Mouse (Mus musculus) thymus, postnatal 4 days (tissue): ENCODE results near the gene Dnah3.

Experiments
- DNase-seq: peaks from one replicate; pipeline ENCODE4 v3.0.0; 2021

The Dnah3 gene

GRCm38 (mm10) chr7:120095180-120095579 lies at the start of gene Dnah3:
Dnah3 (minus strand) TSS chr7:120095280.
- DNase-seq = no peak

- DNase-seq = no peak
Observed at GRCm38 (mm10) chr7:120142743-120143142, 47.7 kb upstream of the Dnah3 start.

GRCm38 (mm10) chr7:120128951-120129350 lies 33.9 kb upstream of the Dnah3 start:
- no peak for DNase-seq

- DNase-seq = no peak
Observed at GRCm38 (mm10) chr7:120127686-120128059, 32.6 kb upstream of the Dnah3 start.

DNA sequence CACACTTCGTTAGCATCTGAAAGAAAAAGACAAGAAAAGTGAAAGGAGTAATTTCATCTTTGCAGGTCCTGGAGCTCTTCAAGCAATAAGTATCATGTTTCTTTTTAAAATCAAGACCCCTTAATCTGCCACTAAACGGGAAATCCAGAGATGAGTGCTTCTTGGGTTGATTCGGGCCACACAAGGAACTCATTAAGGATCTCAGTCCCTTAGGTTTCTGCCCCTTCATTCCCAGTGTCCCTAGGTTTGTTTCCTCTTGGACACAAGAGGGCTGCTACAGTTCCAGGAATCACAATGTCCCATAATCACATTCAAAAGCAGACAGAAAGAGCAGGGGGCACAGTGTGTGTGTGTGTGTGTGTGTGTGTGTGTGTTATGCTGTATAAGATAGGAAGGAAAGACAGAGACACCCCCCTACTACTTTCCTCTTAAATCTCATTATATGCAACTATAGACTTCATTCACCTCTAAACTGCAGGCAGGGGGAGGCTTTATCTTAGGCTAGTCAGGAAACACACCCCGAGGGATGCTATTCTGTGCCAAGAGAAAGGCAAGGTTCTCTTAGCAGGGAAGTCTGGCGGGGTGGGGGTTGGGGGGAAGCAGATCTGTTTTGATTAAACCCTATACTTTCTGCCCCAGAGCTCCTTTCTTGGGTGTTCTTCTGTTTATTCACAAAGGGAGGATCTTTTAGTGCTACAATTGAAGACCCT lies 32.1 kb upstream of the Dnah3 start:
- DNase-seq = no peak

GRCm38 (mm10) chr7:120124844-120125243 lies 29.8 kb upstream of the Dnah3 start:
- peak; percentile 51 for DNase-seq

DNA sequence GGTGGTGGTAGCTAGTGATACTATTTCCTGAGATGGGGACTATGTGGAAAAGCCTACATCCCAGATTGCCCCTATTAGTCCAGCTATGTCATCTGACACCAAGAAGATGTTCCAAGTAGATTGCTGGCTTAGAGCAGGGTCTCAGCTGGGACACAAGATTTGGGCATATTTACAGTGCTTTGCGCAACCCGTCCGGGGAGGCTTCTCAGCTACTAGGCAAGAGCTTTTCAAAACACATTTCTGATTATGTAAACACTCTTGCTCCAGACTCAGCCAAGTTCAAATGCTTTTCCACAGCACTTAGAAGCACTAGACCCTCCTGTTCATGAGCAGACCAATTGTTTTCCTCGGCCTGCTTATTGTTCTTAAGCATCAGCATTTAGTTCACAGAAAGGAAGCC lies 28.7 kb upstream of the Dnah3 start:
- DNase-seq = no peak

DNA sequence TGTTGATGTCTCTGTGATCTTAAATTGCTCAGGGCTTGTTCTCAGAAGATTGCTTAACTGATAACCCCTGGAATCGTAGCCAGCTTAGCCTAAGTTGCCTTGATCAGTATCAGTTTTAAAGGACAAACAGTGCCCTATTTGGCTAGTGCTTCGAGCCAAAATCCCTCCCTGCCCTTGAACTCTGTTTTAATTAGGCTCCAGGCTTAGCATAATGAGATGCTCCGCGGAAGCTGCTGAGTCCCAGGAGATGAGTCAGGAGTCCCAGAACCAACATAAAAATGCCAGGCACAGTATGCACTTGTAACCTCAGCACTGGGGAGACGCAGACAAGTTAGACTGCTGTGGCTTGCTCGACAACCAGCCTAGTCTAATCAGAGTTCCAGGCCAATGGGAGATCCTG lies 22.4 kb upstream of the Dnah3 start:
- DNase-seq = no peak

DNA sequence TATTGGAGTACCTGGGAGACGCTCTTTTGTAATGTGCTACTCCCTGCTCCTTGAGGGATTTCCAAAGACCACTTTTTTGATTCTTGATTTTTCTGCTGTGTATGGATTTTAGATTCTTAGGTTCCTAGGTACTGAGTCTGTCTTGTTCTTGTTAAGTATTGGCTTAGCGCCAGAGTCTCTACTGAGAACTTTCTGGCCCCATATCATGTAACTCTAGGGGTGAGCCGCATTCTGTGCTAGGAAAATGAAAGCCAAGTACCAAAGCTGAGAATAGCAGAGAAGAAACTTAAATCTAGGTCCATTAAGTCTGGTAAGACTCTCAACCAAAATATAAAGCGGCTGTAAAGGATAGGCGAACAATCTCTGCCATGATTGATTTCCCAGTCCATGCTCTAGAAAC lies 21.9 kb upstream of the Dnah3 start:
- no peak for DNase-seq

- DNase-seq = no peak
Observed at GRCm38 (mm10) chr7:120109676-120110075, 14.6 kb upstream of the Dnah3 start.

DNA sequence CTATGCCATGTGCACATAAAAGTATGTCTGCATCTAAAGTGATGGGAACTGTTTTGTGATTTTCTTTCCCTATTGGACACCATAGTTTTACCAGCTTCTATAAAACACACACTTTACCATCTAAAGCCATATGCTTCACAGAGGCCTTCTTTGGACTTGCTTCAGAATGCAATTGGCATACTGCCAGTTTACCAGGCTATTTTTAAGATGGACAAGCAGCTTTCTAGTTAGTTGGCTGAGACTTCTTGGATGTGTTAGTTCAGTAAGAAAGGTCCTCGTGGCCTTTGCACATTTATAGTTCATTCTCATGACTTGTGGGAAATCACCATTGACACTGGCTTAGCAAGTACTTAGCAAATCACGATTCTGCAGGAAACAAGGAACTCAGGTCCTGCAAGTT lies 11.3 kb upstream of the Dnah3 start:
- no peak for DNase-seq

DNA sequence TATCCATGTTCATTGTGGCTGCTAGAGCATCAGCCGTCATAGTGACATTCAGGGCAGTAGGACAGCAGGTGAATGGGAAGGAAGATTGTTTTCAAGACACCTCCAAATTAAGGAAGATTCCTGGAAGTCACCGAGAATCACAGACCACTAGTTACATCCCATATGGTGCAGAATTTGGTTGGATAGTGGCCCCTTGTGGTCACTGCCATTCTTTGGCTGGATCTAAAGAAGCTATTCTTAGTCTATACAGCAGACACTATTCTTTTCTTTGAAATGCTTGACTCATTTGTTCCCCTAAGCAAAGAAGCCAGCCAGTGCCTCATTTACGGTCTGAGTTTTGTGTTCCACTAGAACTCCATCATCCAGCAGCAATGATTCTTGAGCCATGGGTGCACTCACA lies 9.9 kb upstream of the Dnah3 start:
- DNase-seq = no peak

DNA sequence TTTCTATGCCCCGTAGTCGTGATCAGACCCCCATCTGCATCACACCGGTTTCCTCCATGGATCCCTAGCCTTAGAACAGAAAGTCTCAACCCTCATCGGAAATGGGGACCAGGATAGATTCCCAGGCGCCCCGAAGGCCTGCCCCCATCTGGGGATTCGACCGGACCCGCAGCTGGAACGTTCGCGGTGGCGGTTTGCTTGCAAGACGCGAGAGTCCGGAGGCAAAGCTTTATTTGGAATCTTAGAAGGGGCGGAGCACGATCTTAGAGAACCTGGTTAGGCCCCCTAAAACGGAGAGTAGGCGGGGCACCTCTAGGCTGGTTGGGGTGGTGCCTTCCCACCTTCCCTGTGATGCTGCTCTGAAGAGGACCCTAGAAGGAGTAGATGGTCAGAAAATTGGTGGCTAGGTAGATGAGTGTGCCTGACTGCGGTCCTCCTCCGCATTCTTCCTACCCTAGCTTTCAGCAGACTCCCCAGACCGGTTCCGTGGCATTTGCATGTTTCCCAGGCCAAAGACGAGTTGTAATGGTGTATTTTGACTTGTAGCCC lies 8.0 kb upstream of the Dnah3 start:
- DNase-seq = no peak

- DNase-seq = peak; percentile 55
Observed at GRCm38 (mm10) chr7:120102164-120102972, 7.3 kb upstream of the Dnah3 start, which contains the start of gene Tmem159. Tmem159 (plus strand) TSS chr7:120102353.

GRCm38 (mm10) chr7:120098403-120098802 lies 3.3 kb upstream of the Dnah3 start:
- peak; percentile 70 for DNase-seq

- DNase-seq = peak; percentile 28
Observed at GRCm38 (mm10) chr7:120097845-120098244, 2.8 kb upstream of the Dnah3 start.

DNA sequence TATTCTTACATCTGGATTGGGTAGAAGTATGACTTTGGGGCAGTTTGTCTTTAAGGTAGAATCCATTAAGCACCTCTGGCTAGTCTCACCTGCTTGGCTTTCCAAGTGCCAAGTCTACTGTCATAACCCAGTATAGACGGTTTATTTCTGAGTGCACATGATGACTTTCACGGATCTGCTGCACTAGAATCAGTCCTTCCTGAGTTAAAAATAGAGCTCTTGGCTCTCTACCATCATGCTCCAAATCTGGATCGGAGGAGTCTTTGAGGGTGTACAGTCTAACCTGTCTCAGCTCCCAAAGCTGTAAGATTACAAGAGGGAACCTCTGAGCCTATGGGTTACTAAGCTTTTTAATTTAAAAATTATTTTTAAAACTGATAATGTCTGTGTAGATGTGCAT lies 864 bp downstream of the Dnah3 start:
- DNase-seq = no peak

DNA sequence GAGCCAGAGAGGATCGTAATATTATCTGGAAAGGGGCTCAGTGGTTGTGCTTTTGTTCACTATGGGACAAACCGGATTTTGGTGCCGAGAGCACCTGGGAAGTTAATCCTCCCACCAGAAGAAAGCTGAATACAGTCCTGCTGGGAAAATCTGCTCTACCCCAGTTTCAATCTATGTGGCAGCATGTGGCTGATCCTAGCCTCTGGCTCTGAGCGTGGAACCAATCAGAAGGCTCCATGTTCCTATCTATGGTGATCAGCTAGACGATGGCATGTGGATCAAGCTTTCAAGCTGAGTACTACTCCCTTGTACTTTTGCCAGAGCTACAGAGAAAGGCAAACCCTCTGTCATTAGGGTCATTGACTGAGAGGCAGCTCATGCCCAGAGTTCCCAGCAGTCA lies 2.0 kb downstream of the Dnah3 start:
- DNase-seq = no peak

DNA sequence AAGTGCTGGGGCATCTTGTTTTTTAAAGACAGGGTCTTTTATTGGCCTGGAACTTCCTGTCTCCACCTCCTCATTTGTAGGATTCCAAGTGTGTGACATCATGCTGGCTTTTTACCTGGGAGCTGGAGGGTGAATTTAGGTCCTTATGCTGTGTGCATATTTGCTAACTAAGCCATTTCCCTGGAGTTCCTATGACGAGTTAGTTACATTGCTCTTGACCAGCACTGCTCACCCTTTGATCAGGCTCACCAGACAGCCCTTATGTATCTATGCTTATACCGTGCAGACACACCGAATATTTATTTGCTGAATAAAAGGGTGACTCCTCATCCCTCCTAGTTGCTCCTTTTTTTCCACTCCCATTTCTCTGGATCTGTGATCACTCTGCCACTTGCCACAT lies 14.9 kb downstream of the Dnah3 start:
- no peak for DNase-seq

GRCm38 (mm10) chr7:120069164-120069563 lies 25.9 kb downstream of the Dnah3 start:
- no peak for DNase-seq

DNA sequence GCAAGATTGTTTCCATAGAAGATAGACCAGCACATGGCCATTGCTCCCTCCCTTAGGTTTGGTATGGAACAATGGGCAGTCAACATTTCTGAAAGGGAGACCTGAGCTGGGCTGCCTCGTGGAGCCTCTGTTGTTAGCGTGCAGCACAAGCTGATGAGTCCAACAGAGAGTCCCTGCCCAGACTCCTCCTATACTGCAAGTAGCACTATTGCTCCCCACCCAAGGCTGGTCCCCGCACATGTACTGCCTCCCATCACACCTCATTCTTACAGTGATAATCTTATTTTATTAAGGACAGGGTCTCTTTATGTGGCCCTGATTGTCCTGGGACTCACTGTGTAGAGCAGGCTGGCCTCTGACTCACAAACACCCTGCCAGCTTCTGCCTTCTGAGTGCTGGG lies 27.0 kb downstream of the Dnah3 start:
- DNase-seq = no peak

GRCm38 (mm10) chr7:120064045-120064444 lies 31.0 kb downstream of the Dnah3 start:
- no peak for DNase-seq

- no peak for DNase-seq
Observed at GRCm38 (mm10) chr7:120055479-120055878, 39.6 kb downstream of the Dnah3 start.

DNA sequence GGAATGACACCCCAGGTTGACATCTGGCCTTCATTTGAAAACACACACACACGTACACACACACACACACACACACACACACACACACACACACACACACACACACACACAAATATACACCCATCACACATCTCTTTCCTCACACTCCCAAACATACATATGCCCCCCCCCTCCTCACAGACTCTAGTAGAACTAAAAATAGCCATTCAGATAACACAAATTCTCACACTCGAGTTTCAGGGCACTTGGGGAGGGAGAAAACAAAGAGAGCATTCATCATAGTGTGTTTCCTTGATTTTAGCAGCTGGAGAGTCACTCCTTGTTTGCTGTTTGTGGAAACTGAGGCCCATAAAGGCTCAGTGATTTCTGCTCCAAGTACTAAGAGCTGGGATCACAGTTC lies 41.1 kb downstream of the Dnah3 start:
- DNase-seq = no peak
